Mouse (Mus musculus) CH12.LX (cell line): ENCODE results near the gene Baiap3.

Experiments used
- CTCF ChIP-seq, 2 experiments: IDR thresholded peaks in 1 of 2; conservative IDR thresholded peaks in 1 of 2; 2 replicates each; pipeline ENCODE4 v1.5.1; 2011 to 2012; ENCODE audit warnings: low read depth in 2 of 2, low read length in 2 of 2, improper control_type of control experiment in 1 of 2, inconsistent platforms in 1 of 2, mild to moderate bottlenecking in 1 of 2, moderate library complexity in 1 of 2
- MAZ ChIP-seq: IDR thresholded peaks from 2 replicates; pipeline ENCODE4 v1.6.1; 2012; ENCODE audit warnings: low read depth, mild to moderate bottlenecking, inconsistent platforms, low read length, improper control_type of control experiment, moderate library complexity
- MEF2A ChIP-seq: IDR thresholded peaks from 2 replicates; pipeline ENCODE4 v1.6.1; 2014; ENCODE audit warnings: low read depth, mild to moderate bottlenecking, inconsistent platforms, low read length, improper control_type of control experiment, borderline replicate concordance
- POLR2A ChIP-seq: IDR thresholded peaks from 2 replicates; pipeline ENCODE4 v1.6.1; 2011; ENCODE audit warnings: low read depth, mild to moderate bottlenecking, improper control_type of control experiment, low read length
- RCOR1 ChIP-seq: conservative IDR thresholded peaks from 2 replicates; pipeline ENCODE4 v1.6.1; 2012; ENCODE audit warnings: low read depth, mild to moderate bottlenecking, inconsistent platforms, low read length, improper control_type of control experiment
- ZKSCAN1 ChIP-seq: IDR thresholded peaks from 2 replicates; pipeline ENCODE4 v1.6.1; 2012; ENCODE audit warnings: low read depth, inconsistent platforms, low read length, improper control_type of control experiment, borderline replicate concordance

DNA sequence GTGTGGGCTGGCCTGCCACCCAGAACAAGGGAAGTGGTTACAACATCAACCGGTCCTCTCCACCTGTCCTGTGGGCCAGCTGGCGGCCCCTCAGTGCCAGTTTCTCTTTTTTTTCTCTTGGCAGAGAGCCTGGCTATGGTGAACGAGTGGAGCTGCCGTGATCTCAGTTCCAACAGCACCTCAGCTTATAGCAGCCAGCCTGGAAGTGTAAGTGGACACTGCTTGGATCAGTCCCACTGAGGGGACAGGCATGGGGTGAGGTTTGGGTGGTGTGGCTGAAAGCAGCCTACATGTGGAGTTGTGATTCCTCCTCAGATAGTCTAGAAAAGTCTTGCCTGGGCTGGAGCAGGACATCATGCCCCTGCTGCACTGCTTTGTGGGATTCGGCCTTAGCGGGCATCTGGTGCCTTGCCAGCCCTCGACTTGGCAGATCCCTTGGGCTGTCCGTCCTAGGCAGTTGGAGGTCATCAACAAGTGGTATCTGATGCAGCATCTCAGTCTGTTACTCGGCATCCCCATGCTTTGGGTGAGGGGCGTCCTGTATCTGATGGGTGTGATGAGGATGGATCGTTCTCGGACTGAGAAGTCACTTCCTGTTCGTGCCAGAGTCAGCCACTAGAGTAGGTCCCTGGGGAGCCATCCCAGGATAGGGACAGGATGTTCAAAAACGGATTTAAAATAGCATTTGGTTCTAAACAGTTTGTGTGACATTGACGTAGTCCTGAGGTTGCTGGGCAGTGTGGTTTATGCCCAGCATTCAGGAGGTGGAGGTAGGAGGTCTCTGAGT is 45.3 kb downstream of the Baiap3 start:
- TF ChIP-seq CTCF (conservative IDR thresholded peaks at IDR 0.05 in 1 of 2, IDR thresholded peaks at IDR 0.05 in 1 of 2; ENCODE audit: low read depth in 2 of 2, low read length in 2 of 2) (no peak), MEF2A (no peak), ZKSCAN1 (no peak), MAZ (no peak), POLR2A (no peak), RCOR1 (no peak)
